18 mouse cellular contexts compared by ENCODE assay signal in the genomic region with DNA sequence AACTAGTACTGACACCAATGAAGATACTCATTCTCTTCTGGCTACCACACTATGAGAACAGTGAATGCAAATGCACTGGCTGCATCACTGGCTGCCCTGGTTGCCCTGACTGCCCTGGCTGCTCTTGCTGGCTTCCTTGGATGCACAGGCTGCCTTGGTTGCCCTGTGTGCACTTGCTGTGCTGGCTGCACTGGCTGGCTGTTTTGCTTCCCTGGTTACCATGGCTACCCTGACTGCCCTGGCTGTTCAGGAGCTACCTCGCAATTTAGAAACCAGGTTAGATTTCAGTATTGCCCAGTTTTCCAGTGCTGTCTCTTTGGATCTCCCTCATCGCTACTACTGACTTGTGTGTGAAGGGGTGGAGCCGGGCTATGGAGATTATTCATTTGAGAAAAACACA.
DNase-seq lines count a peak whose midpoint lies in the region; ATAC-seq lines count a peak whose summit lies in the region.
"Had no signal": no experiment of that assay in that cellular context is flagged by ENCODE, and none has a peak within 500 bp of the region (broad histone marks: within the 10 kb centered on the region; RNA-seq: fewer than 3 reads in every experiment).

No protein-coding gene starts in this region.

- H3K4me1 ChIP-seq in hindbrain, embryonic 10.5 days (replicated peaks): no peaks in the 10 kb centered on the region; the same call in 1 of the 2 replicates
- peaks cover 4% of the 10 kb centered on the region for H3K4me1 ChIP-seq in hindbrain, embryonic 12.5 days
- H3K4me1 ChIP-seq in midbrain, embryonic 12.5 days: no peaks in the 10 kb centered on the region; the same call in 1 of the 2 replicates
- no peaks in the 10 kb centered on the region for H3K4me1 ChIP-seq in limb, embryonic 10.5 days
- H3K4me1 ChIP-seq: embryonic facial prominence, embryonic 12.5 days; intestine, embryonic 15.5 days had no signal

- no peak overlapping the region for H3K9ac ChIP-seq in hindbrain, embryonic 12.5 days
- no peak overlapping the region for H3K9ac ChIP-seq in midbrain, embryonic 12.5 days (replicated peaks)
- H3K9ac ChIP-seq: embryonic facial prominence, embryonic 12.5 days; intestine, embryonic 15.5 days; lung, embryonic 14.5 days had no signal

- H3K27me3 ChIP-seq in hindbrain, embryonic 10.5 days (ENCODE audit: insufficient read depth, poor library complexity, severe bottlenecking): no peaks in the 10 kb centered on the region
- H3K27me3 ChIP-seq in hindbrain, embryonic 12.5 days: no peaks in the 10 kb centered on the region
- H3K27me3 ChIP-seq in midbrain, embryonic 12.5 days: no peaks in the 10 kb centered on the region
- H3K27me3 ChIP-seq in limb, embryonic 10.5 days (ENCODE audit: low read depth, poor library complexity, severe bottlenecking): no peaks in the 10 kb centered on the region
- H3K27me3 ChIP-seq: embryonic facial prominence, embryonic 12.5 days; intestine, embryonic 15.5 days had no signal

- no peak overlapping the region for H3K4me2 ChIP-seq in hindbrain, embryonic 12.5 days (replicated peaks)
- H3K4me2 ChIP-seq in midbrain, embryonic 12.5 days (replicated peaks): no peak overlapping the region
- H3K4me2 ChIP-seq: embryonic facial prominence, embryonic 12.5 days; intestine, embryonic 15.5 days; liver, embryonic 11.5 days; lung, embryonic 14.5 days had no signal

- H3K36me3 ChIP-seq in hindbrain, embryonic 10.5 days: no peaks in the 10 kb centered on the region
- no peaks in the 10 kb centered on the region for H3K36me3 ChIP-seq in hindbrain, embryonic 12.5 days
- no peaks in the 10 kb centered on the region for H3K36me3 ChIP-seq in midbrain, embryonic 12.5 days
- no peaks in the 10 kb centered on the region for H3K36me3 ChIP-seq in limb, embryonic 10.5 days
- H3K36me3 ChIP-seq: embryonic facial prominence, embryonic 12.5 days; G1E; intestine, embryonic 15.5 days had no signal

- peak; percentile 28 for DNase-seq in hindbrain, embryonic 10.5 days (ENCODE audit: low spot score)
- peak; percentile 29 for DNase-seq in brain, adult 2 months (ENCODE audit: low read depth, low spot score)
- DNase-seq in embryo, embryonic 10.5 days (ENCODE audit: low spot score): peak; percentile 24
- DNase-seq in limb, embryonic 10.5 days (ENCODE audit: low spot score): no peak
- DNase-seq: adrenal gland, adult 2 months; cerebellum, adult 8-10 months; gastrocnemius, postnatal 10 days; kidney, postnatal 36 days; lung, embryonic 14.5 days had no signal

- 75% methylated on average over 3 of the region's 3 CpGs for WGBS in hindbrain, embryonic 10.5 days
- 71% methylated on average over 3 of the region's 3 CpGs for WGBS in hindbrain, embryonic 12.5 days
- WGBS in midbrain, embryonic 12.5 days: 64% methylated on average over 3 of the region's 3 CpGs
- 82% methylated on average over 3 of the region's 3 CpGs for WGBS in limb, embryonic 10.5 days

- ATAC-seq in hindbrain, embryonic 12.5 days (ENCODE audit: low FRiP score): no peak
- 0 out of 2 replicates have a peak, but pooled peaks have one; percentile 38 for ATAC-seq in midbrain, embryonic 12.5 days (ENCODE audit: low FRiP score, low read depth)
- ATAC-seq in erythroblast, adult 5-6 weeks (replicated peaks; ENCODE audit: low FRiP score, poor library complexity, severe bottlenecking): no peak
- ATAC-seq: intestine, embryonic 15.5 days had no signal

- no peak overlapping the region for H3K4me3 ChIP-seq in hindbrain, embryonic 10.5 days
- H3K4me3 ChIP-seq in hindbrain, embryonic 12.5 days: no peak overlapping the region
- H3K4me3 ChIP-seq in midbrain, embryonic 12.5 days: no peak overlapping the region
- H3K4me3 ChIP-seq in limb, embryonic 10.5 days: no peak overlapping the region
- H3K4me3 ChIP-seq: embryonic facial prominence, embryonic 12.5 days; intestine, embryonic 15.5 days; myocyte had no signal

- H3K9me3 ChIP-seq in hindbrain, embryonic 10.5 days: no peaks in the 10 kb centered on the region
- H3K9me3 ChIP-seq in hindbrain, embryonic 12.5 days (replicated peaks): no peaks in the 10 kb centered on the region
- no peaks in the 10 kb centered on the region for H3K9me3 ChIP-seq in midbrain, embryonic 12.5 days
- H3K9me3 ChIP-seq in limb, embryonic 10.5 days (replicated peaks): no peaks in the 10 kb centered on the region
- H3K9me3 ChIP-seq: embryonic facial prominence, embryonic 12.5 days; G1E; intestine, embryonic 15.5 days had no signal

- H3K27ac ChIP-seq in hindbrain, embryonic 10.5 days: no peak overlapping the region
- no peak overlapping the region for H3K27ac ChIP-seq in hindbrain, embryonic 12.5 days
- no peak overlapping the region for H3K27ac ChIP-seq in midbrain, embryonic 12.5 days (replicated peaks)
- no peak overlapping the region for H3K27ac ChIP-seq in limb, embryonic 10.5 days
- H3K27ac ChIP-seq: embryonic facial prominence, embryonic 12.5 days; intestine, embryonic 15.5 days; macrophage had no signal
